Mouse (Mus musculus) hindbrain, embryonic 12.5 days (tissue): Measurements from ENCODE around the gene Mfsd2b. TPM values are rescaled to one million over a fixed set of nuclear protein-coding genes. Genes with fewer than 3 reads are reported as not detected.
"Not testable (repeated sequence)": the region's sequence is repeated elsewhere in the genome, so short reads cannot be mapped to it uniquely, and the experiment has no call there.

Source experiments
- ATAC-seq: fragments of 200-750 bp; cut with Nextera tagmentation; 2 replicates; pipeline ENCODE4 v1.8.0; 2017; ENCODE audit warnings: moderate TSS enrichment; ENCODE audit not compliant: low FRiP score
- H3K27ac ChIP-seq: fragments of 300-500 bp; sonication (generic); 2 replicates; pipeline ENCODE4 v1.5.1; 2016; ENCODE audit warnings: mild to moderate bottlenecking
- H3K27me3 ChIP-seq: fragments of 300-500 bp; sonication (generic); 2 replicates; pipeline ENCODE4 v1.6.1; 2016; ENCODE audit warnings: mild to moderate bottlenecking
- H3K36me3 ChIP-seq: fragments of 300-500 bp; sonication (generic); 2 replicates; pipeline ENCODE4 v1.6.1; 2016; ENCODE audit warnings: mild to moderate bottlenecking
- H3K4me1 ChIP-seq: fragments of 300-500 bp; sonication (generic); 2 replicates; pipeline ENCODE4 v1.6.1; 2016
- H3K4me2 ChIP-seq: fragments of 300-500 bp; sonication (generic); replicated peaks from 2 replicates; pipeline ENCODE4 v1.6.1; 2016; ENCODE audit warnings: mild to moderate bottlenecking
- H3K4me3 ChIP-seq: fragments of 300-500 bp; sonication (generic); 2 replicates; pipeline ENCODE4 v1.5.1; 2016; ENCODE audit warnings: mild to moderate bottlenecking
- H3K9ac ChIP-seq: fragments of 300-500 bp; sonication (generic); 2 replicates; pipeline ENCODE4 v1.6.1; 2016; ENCODE audit warnings: mild to moderate bottlenecking, moderate library complexity
- H3K9me3 ChIP-seq: fragments of 300-500 bp; sonication (generic); replicated peaks from 2 replicates; pipeline ENCODE4 v1.6.1; 2016; ENCODE audit warnings: mild to moderate bottlenecking
- WGBS: fragments of 180-500 bp; shearing (Covaris S2); methylation state at CpG from one replicate; pipeline ENCODE4 v1.1.7; 2016; 5-methylcytosine and 5-hydroxymethylcytosine counted together
- polyA plus RNA-seq: library from polyadenylated mRNA; unstranded; fragments of >200 nt; fragmentation: Nextera tagmentation; extraction: Ambion mirVana; gene quantifications from 2 replicates; pipeline ENCODE4 v1.2.1, GENCODE M21; 2016

The Mfsd2b gene
- polyA plus RNA-seq, 1 experiment from 2014 or later, result 3.4 TPM

- Histone ChIP-seq H3K4me1 (no peaks in the 10 kb centered on the region), H3K9ac (no peak overlapping the region), H3K4me3 (no peak overlapping the region), H3K27me3 (no peaks in the 10 kb centered on the region), H3K4me2 (no peak overlapping the region), H3K27ac (no peak overlapping the region), H3K9me3 (no peaks in the 10 kb centered on the region), H3K36me3 (peaks cover 3% of the 10 kb centered on the region; the same call in 1 of the 2 replicates)
- ATAC-seq, result no peak
- 91% methylated on average over 5 of the region's 5 CpGs for WGBS
Measured at GRCm38 (mm10) chr12:4898024-4898423, 23.9 kb upstream of the Mfsd2b start.

- ATAC-seq, result no peak
- WGBS, result 98% methylated on average over 1 of the region's 1 CpGs
- Histone ChIP-seq H3K27me3 (no peaks in the 10 kb centered on the region), H3K4me3 (no peak overlapping the region), H3K9me3 (no peaks in the 10 kb centered on the region), H3K4me1 (no peaks in the 10 kb centered on the region), H3K27ac (no peak overlapping the region), H3K4me2 (no peak overlapping the region), H3K36me3 (peaks cover 8% of the 10 kb centered on the region; the same call in 1 of the 2 replicates), H3K9ac (no peak overlapping the region)
Measured at GRCm38 (mm10) chr12:4889891-4890290, 15.7 kb upstream of the Mfsd2b start.

GRCm38 (mm10) chr12:4889251-4889650 lies 15.1 kb upstream of the Mfsd2b start:
- H3K9me3 ChIP-seq, result no peaks in the 10 kb centered on the region
- H3K36me3 ChIP-seq, result peaks cover 8% of the 10 kb centered on the region; the same call in 1 of the 2 replicates
- H3K27ac ChIP-seq, result no peak overlapping the region
- 98% methylated on average over 2 of the region's 2 CpGs for WGBS
- no peaks in the 10 kb centered on the region for H3K27me3 ChIP-seq
- no peak overlapping the region for H3K9ac ChIP-seq
- no peak overlapping the region for H3K4me3 ChIP-seq
- no peak overlapping the region for H3K4me2 ChIP-seq
- H3K4me1 ChIP-seq, result no peaks in the 10 kb centered on the region
- ATAC-seq, result no peak

GRCm38 (mm10) chr12:4888739-4889138 lies 14.6 kb upstream of the Mfsd2b start:
- Histone ChIP-seq H3K27ac (no peak overlapping the region), H3K4me1 (no peaks in the 10 kb centered on the region), H3K4me3 (no peak overlapping the region), H3K4me2 (no peak overlapping the region), H3K27me3 (no peaks in the 10 kb centered on the region), H3K9ac (no peak overlapping the region), H3K36me3 (peaks cover 8% of the 10 kb centered on the region; the same call in 1 of the 2 replicates), H3K9me3 (no peaks in the 10 kb centered on the region)
- ATAC-seq, result no peak

GRCm38 (mm10) chr12:4886581-4886980 lies 12.4 kb upstream of the Mfsd2b start:
- not testable (repeated sequence) for H3K27me3 ChIP-seq, H3K4me1 ChIP-seq, H3K4me3 ChIP-seq, H3K27ac ChIP-seq, H3K4me2 ChIP-seq, ATAC-seq, H3K9me3 ChIP-seq, H3K9ac ChIP-seq
- 96% methylated on average over 4 of the region's 4 CpGs for WGBS
- peaks cover 13% of the 10 kb centered on the region for H3K36me3 ChIP-seq

GRCm38 (mm10) chr12:4885062-4885461 lies 10.9 kb upstream of the Mfsd2b start:
- Histone ChIP-seq H3K9ac (no peak overlapping the region), H3K27me3 (no peaks in the 10 kb centered on the region), H3K4me1 (no peaks in the 10 kb centered on the region), H3K27ac (no peak overlapping the region), H3K4me3 (no peak overlapping the region), H3K4me2 (no peak overlapping the region), H3K9me3 (no peaks in the 10 kb centered on the region), H3K36me3 (peaks cover 14% of the 10 kb centered on the region)
- 93% methylated on average over 1 of the region's 1 CpGs for WGBS
- no peak for ATAC-seq

- Histone ChIP-seq H3K27me3 (no peaks in the 10 kb centered on the region), H3K36me3 (peaks cover 23% of the 10 kb centered on the region), H3K9me3 (no peaks in the 10 kb centered on the region), H3K9ac (no peak overlapping the region), H3K4me2 (no peak overlapping the region), H3K4me1 (no peaks in the 10 kb centered on the region), H3K27ac (no peak overlapping the region), H3K4me3 (no peak overlapping the region)
- ATAC-seq, result no peak
- 85% methylated on average over 2 of the region's 2 CpGs for WGBS
Measured at GRCm38 (mm10) chr12:4882086-4882485, 7.9 kb upstream of the Mfsd2b start.

- Histone ChIP-seq H3K9me3 (no peaks in the 10 kb centered on the region), H3K27me3 (no peaks in the 10 kb centered on the region), H3K36me3 (peaks cover 23% of the 10 kb centered on the region), H3K9ac (no peak overlapping the region), H3K4me1 (peaks cover 5% of the 10 kb centered on the region), H3K4me2 (no peak overlapping the region), H3K27ac (no peak overlapping the region), H3K4me3 (no peak overlapping the region)
- 99% methylated on average over 5 of the region's 5 CpGs for WGBS
- ATAC-seq, result no peak
Measured at GRCm38 (mm10) chr12:4879048-4879447, 4.9 kb upstream of the Mfsd2b start.

- peaks cover 5% of the 10 kb centered on the region for H3K4me1 ChIP-seq
- WGBS, result 80% methylated on average over 9 of the region's 9 CpGs
- ATAC-seq, result no peak
Measured at GRCm38 (mm10) chr12:4878296-4878783, 4.2 kb upstream of the Mfsd2b start.

GRCm38 (mm10) chr12:4875623-4876022 lies 1.5 kb upstream of the Mfsd2b start:
- Histone ChIP-seq H3K27ac (no peak overlapping the region), H3K4me2 (no peak overlapping the region), H3K36me3 (peaks cover 9% of the 10 kb centered on the region), H3K9me3 (no peaks in the 10 kb centered on the region), H3K9ac (no peak overlapping the region), H3K4me3 (no peak overlapping the region), H3K4me1 (peaks cover 5% of the 10 kb centered on the region), H3K27me3 (no peaks in the 10 kb centered on the region)
- ATAC-seq, result no peak
- 86% methylated on average over 8 of the region's 8 CpGs for WGBS

More at GRCm38 (mm10) chr12:4878296-4878783, 4.2 kb upstream of the Mfsd2b start:
- H3K27ac ChIP-seq, result no peak overlapping the region
- no peaks in the 10 kb centered on the region for H3K9me3 ChIP-seq
- H3K27me3 ChIP-seq, result no peaks in the 10 kb centered on the region
- no peak overlapping the region for H3K4me3 ChIP-seq
- H3K36me3 ChIP-seq, result peaks cover 23% of the 10 kb centered on the region
- H3K9ac ChIP-seq, result no peak overlapping the region
- no peak overlapping the region for H3K4me2 ChIP-seq

- H3K9me3 ChIP-seq, result no peaks in the 10 kb centered on the region
- H3K4me2 ChIP-seq, result peak overlapping the region; percentile 58
- peaks cover 5% of the 10 kb centered on the region for H3K4me1 ChIP-seq
- no peaks in the 10 kb centered on the region for H3K36me3 ChIP-seq
- H3K27ac ChIP-seq, result no peak overlapping the region
- 74% methylated on average over 6 of the region's 6 CpGs for WGBS
- H3K27me3 ChIP-seq, result no peaks in the 10 kb centered on the region
- H3K9ac ChIP-seq, result peak overlapping the region; percentile 28; the same call in 1 of the 2 replicates
- H3K4me3 ChIP-seq, result peak overlapping the region; percentile 32
- ATAC-seq, result peak; percentile 41; the same call in 1 of the 2 replicates
Measured at GRCm38 (mm10) chr12:4873531-4873930, 628 bp downstream of the Mfsd2b start.

- Histone ChIP-seq H3K27ac (no peak overlapping the region), H3K4me2 (no peak overlapping the region), H3K27me3 (no peaks in the 10 kb centered on the region), H3K9ac (no peak overlapping the region), H3K36me3 (no peaks in the 10 kb centered on the region), H3K4me3 (no peak overlapping the region), H3K9me3 (no peaks in the 10 kb centered on the region), H3K4me1 (peaks cover 5% of the 10 kb centered on the region)
- no peak for ATAC-seq
- WGBS, result 84% methylated on average over 5 of the region's 5 CpGs
Measured at GRCm38 (mm10) chr12:4872983-4873477, 1.1 kb downstream of the Mfsd2b start.

- WGBS, result 62% methylated on average over 4 of the region's 4 CpGs
- H3K27ac ChIP-seq, result no peak overlapping the region
- no peaks in the 10 kb centered on the region for H3K27me3 ChIP-seq
- no peaks in the 10 kb centered on the region for H3K9me3 ChIP-seq
- H3K9ac ChIP-seq, result no peak overlapping the region
- no peak for ATAC-seq
- H3K4me1 ChIP-seq, result peaks cover 5% of the 10 kb centered on the region
- H3K4me2 ChIP-seq, result no peak overlapping the region
- no peaks in the 10 kb centered on the region for H3K36me3 ChIP-seq
- H3K4me3 ChIP-seq, result no peak overlapping the region
Measured at GRCm38 (mm10) chr12:4872273-4872672, 1.9 kb downstream of the Mfsd2b start.
